Mouse (Mus musculus): ENCODE measurements around the gene Gpr156. TPM values are rescaled to one million over a fixed set of nuclear protein-coding genes. Genes with fewer than 3 reads are reported as not detected.
"Not testable (repeated sequence)": the region's sequence is repeated elsewhere in the genome, so short reads cannot be mapped to it uniquely, and the experiment has no call there.

The Gpr156 gene
- polyA plus RNA-seq, 1 experiment from 2014 or later: 3.3 TPM

DNA sequence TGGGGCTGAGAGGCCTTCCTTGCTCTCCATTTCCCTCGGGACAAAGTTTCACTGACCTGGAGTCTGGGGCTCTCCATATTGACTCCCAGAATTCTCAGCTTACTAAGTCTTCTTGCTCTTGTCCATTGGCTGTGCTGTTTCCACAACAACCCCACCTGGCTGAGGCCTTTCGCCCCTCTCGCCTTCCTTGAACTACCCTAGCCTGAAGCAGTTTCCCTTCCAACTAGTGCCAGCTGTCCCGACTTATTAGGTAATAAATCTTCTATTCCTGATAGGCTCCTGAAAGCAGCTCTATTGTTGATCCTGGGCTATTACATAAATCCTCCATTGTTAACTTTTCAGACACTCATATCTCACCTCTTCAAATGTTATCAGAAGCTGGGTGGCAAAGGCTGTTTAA is 96.6 kb downstream of the Gpr156 start:
- no peaks in the 10 kb centered on the region for H3K9me3 ChIP-seq
- H3K4me2 ChIP-seq: no peak overlapping the region
- no peak overlapping the region for H3K4me3 ChIP-seq
- H3K27ac ChIP-seq (replicated peaks): no peak overlapping the region
- ATAC-seq (ENCODE audit: low FRiP score, low read depth): no peak
- H3K4me1 ChIP-seq (replicated peaks): no peaks in the 10 kb centered on the region
- H3K9ac ChIP-seq: no peak overlapping the region
- no peaks in the 10 kb centered on the region for H3K36me3 ChIP-seq
- no peaks in the 10 kb centered on the region for H3K27me3 ChIP-seq
- WGBS: 62% methylated on average over 4 of the region's 4 CpGs

DNA sequence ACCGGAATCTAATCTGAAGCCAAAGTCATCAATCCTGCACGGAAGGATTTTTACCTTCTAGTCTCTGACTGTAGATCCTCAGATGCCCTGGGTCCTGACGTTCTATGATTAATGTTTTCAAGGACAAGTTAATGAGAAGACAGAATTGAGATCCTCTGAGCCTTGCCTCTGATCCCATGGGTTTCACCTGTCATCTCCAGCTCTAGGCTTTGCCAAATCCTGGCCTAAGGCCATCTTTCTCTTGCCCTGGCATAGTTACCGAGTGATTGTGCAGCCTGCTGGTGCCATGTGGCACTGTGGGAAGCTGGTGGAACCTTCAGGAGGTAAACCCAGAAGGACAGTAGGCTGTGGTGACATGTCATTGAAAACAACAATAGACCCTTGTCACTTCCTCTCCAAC is 98.7 kb downstream of the Gpr156 start:
- Histone ChIP-seq H3K4me2 (no peak overlapping the region), H3K9ac (no peak overlapping the region), H3K4me3 (no peak overlapping the region), H3K27me3 (no peaks in the 10 kb centered on the region), H3K27ac (replicated peaks) (no peak overlapping the region), H3K36me3 (no peaks in the 10 kb centered on the region), H3K9me3 (no peaks in the 10 kb centered on the region), H3K4me1 (replicated peaks) (no peaks in the 10 kb centered on the region)
- no peak for ATAC-seq (ENCODE audit: low FRiP score, low read depth)
- WGBS: 81% methylated on average over 4 of the region's 4 CpGs

DNA sequence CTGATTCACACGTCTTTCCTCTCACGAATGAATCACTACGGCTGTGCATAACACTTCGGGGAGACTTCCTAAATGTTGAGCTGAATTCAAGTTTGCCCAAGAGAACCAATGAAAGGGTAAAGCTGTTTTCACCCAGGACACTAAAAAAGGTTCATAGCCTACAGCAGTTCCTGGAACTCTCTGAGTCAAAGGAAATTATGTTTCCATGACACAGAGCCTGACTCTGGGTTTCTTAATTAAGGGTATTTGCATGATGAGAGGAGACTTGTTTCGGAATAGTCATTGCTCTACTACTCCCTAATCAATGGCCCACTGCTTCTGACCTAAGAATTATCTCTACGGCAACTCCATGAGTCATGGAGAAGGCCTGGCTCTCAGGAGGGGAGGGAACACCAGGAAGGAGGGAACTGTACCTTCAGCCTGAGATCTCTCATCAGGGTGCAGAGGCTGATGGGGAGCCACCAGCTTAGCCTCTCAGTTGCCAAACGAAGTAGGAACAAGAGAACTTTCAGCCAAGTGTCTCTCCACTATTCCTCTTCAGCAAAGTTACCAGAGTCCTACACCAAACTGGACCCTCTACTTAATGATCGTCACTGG is 100.7 kb downstream of the Gpr156 start:
- Histone ChIP-seq H3K27ac (replicated peaks) (no peak overlapping the region), H3K9ac (no peak overlapping the region), H3K9me3 (no peaks in the 10 kb centered on the region), H3K4me2 (no peak overlapping the region), H3K27me3 (no peaks in the 10 kb centered on the region), H3K36me3 (no peaks in the 10 kb centered on the region), H3K4me1 (replicated peaks) (no peaks in the 10 kb centered on the region), H3K4me3 (no peak overlapping the region)
- ATAC-seq (ENCODE audit: low FRiP score, low read depth): no peak
- WGBS: 85% methylated on average over 8 of the region's 8 CpGs

DNA sequence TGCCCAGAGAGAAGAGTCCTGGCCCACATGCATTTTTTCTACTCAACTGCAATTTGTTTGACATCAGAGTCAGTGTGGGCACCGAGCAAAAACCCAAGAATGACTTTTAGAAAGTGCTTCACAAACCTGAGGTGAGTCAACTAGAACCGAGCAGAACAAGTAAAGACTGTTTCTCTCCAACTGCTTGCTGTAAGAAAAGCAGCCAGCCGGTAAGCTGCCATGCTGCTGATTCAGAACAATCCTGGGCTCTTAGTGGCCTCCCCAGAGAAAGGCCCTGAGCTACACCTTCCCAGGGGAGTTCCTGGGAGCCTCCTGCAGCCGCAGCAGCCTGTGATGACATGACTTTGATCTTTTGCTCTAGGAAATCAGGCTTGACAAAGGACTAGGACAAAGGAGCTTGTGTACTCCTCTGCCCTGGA is 101.7 kb downstream of the Gpr156 start:
- H3K4me3 ChIP-seq: no peak overlapping the region
- no peaks in the 10 kb centered on the region for H3K4me1 ChIP-seq (replicated peaks)
- WGBS: 28% methylated on average over 4 of the region's 4 CpGs
- H3K4me2 ChIP-seq: no peak overlapping the region
- H3K9ac ChIP-seq: no peak overlapping the region
- ATAC-seq (ENCODE audit: low FRiP score, low read depth): no peak
- H3K9me3 ChIP-seq: no peaks in the 10 kb centered on the region
- H3K27me3 ChIP-seq: no peaks in the 10 kb centered on the region
- H3K36me3 ChIP-seq: no peaks in the 10 kb centered on the region
- no peak overlapping the region for H3K27ac ChIP-seq (replicated peaks)

DNA sequence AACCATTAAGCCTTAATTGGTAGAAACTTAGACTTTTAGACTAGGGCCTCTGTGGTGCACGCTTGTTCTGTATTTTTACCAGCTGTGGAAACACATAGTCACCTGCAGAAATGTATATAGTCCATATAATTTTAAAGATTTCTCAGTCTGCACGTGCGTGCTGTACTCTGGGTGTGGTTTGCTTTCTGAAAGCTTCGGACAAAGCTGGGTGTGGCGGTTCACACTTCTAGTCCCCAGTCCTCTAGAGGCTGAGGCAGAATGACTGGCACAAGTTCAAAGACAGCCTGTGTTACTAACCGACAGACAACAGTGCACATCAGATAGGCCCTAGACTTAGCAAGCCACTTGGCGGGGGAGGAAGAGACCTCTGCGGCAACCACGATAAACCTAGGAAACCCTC is 116.3 kb downstream of the Gpr156 start:
- 90% methylated on average over 9 of the region's 9 CpGs for WGBS
- no peaks in the 10 kb centered on the region for H3K27me3 ChIP-seq
- no peak overlapping the region for H3K4me2 ChIP-seq
- no peak for ATAC-seq (ENCODE audit: low FRiP score, low read depth)
- no peaks in the 10 kb centered on the region for H3K4me1 ChIP-seq (replicated peaks)
- H3K27ac ChIP-seq (replicated peaks): no peak overlapping the region
- H3K36me3 ChIP-seq: no peaks in the 10 kb centered on the region
- H3K4me3 ChIP-seq: no peak overlapping the region
- H3K9me3 ChIP-seq: no peaks in the 10 kb centered on the region
- no peak overlapping the region for H3K9ac ChIP-seq

DNA sequence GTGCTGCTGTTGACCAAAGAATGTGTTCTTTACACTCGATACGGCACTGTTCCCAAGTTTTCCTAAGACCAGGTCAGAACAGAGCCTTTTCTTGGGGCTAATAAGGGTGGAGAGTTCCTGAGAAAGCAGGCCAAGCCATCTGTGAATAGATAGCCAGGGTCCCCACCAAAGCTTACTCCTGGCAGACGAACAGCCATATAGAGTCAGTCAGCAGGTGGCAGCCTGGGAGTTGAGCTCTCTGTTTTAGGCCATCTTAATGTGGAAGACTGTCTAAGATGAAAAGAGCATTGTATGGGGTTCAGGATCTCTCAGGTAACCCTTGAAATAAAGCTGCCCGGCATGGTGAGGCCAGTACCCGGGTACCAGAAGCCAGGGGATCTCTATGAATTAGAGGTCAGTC is 116.8 kb downstream of the Gpr156 start:
- ATAC-seq (ENCODE audit: low FRiP score, low read depth): no peak
- H3K27me3 ChIP-seq: no peaks in the 10 kb centered on the region
- WGBS: 70% methylated on average over 5 of the region's 5 CpGs

DNA sequence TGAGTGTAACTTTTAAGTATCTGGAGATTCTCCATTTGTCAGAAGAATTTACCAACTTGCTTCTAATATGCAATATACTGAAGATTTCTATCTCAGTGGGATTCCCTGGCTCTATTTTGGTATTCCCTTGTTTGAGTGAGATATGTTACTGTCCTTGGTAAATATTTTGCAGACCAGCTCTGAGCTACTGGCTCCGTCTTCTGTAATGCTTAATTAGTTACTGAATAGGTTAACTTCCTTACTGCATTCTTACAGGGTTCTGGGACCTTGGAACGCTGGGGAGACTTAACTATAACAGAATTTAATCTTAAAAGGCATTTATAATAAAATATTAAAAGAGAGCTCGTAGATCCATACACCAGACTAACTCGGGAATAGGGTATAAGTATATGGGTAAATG is 121.8 kb downstream of the Gpr156 start:
- H3K27me3 ChIP-seq; H3K4me2 ChIP-seq; H3K9ac ChIP-seq; ATAC-seq (ENCODE audit: low FRiP score, low read depth); H3K9me3 ChIP-seq; H3K27ac ChIP-seq (replicated peaks); H3K4me3 ChIP-seq; H3K36me3 ChIP-seq; H3K4me1 ChIP-seq (replicated peaks): not testable (repeated sequence)
- 74% methylated on average over 4 of the region's 4 CpGs for WGBS

More for the DNA sequence above, 116.8 kb downstream of the Gpr156 start:
- Histone ChIP-seq H3K9ac (no peak overlapping the region), H3K27ac (replicated peaks) (no peak overlapping the region), H3K4me3 (no peak overlapping the region), H3K9me3 (no peaks in the 10 kb centered on the region), H3K36me3 (no peaks in the 10 kb centered on the region), H3K4me1 (replicated peaks) (no peaks in the 10 kb centered on the region), H3K4me2 (no peak overlapping the region)

DNA sequence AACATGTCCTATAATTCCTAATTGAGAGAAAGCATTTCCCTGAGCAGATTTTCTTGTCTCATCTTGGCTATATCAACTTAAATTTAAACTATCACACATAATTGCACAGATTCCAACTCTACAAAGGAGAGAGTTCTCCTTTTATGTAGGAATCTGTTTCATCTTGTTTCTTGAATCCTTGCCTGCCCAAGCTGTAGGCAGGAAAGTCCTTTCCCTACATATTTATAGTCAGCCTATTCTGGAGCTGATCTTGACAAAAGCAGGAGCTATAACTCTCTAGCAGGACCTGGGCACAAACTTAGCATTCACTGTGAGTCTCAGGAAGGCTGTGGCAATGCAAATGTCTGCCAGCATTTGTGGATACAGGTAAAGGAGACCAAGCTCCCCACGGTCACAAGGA is 125.9 kb downstream of the Gpr156 start:
- Histone ChIP-seq H3K9me3 (no peaks in the 10 kb centered on the region), H3K4me1 (replicated peaks) (no peaks in the 10 kb centered on the region), H3K27ac (replicated peaks) (no peak overlapping the region), H3K4me3 (no peak overlapping the region), H3K9ac (no peak overlapping the region), H3K36me3 (no peaks in the 10 kb centered on the region), H3K27me3 (no peaks in the 10 kb centered on the region), H3K4me2 (no peak overlapping the region)
- ATAC-seq (ENCODE audit: low FRiP score, low read depth): no peak
- 85% methylated on average over 1 of the region's 1 CpGs for WGBS

DNA sequence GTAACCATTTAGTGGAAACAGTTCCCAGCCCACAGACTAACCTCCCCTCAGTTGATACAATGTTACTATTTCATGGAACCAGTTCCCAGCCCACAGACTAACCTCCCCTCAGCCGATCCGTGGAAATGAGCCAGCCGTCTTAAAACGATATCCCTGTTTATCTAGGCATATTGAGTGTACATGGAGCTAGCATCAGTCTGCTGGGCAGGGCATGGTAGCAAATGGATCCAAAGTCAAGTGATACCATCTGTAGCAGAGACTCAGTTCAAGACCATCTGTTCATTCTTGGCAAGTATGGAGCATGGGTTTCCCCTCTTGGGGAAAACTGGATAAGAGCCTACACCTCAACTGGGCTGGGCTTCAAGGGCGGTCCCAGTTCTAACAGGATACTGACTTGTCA is 128.3 kb downstream of the Gpr156 start:
- 79% methylated on average over 5 of the region's 5 CpGs for WGBS
- no peaks in the 10 kb centered on the region for H3K4me1 ChIP-seq (replicated peaks)
- no peak overlapping the region for H3K9ac ChIP-seq
- H3K27ac ChIP-seq (replicated peaks): no peak overlapping the region
- no peaks in the 10 kb centered on the region for H3K9me3 ChIP-seq
- H3K27me3 ChIP-seq: no peaks in the 10 kb centered on the region
- no peaks in the 10 kb centered on the region for H3K36me3 ChIP-seq
- no peak overlapping the region for H3K4me3 ChIP-seq
- ATAC-seq (ENCODE audit: low FRiP score, low read depth): no peak
- H3K4me2 ChIP-seq: no peak overlapping the region

DNA sequence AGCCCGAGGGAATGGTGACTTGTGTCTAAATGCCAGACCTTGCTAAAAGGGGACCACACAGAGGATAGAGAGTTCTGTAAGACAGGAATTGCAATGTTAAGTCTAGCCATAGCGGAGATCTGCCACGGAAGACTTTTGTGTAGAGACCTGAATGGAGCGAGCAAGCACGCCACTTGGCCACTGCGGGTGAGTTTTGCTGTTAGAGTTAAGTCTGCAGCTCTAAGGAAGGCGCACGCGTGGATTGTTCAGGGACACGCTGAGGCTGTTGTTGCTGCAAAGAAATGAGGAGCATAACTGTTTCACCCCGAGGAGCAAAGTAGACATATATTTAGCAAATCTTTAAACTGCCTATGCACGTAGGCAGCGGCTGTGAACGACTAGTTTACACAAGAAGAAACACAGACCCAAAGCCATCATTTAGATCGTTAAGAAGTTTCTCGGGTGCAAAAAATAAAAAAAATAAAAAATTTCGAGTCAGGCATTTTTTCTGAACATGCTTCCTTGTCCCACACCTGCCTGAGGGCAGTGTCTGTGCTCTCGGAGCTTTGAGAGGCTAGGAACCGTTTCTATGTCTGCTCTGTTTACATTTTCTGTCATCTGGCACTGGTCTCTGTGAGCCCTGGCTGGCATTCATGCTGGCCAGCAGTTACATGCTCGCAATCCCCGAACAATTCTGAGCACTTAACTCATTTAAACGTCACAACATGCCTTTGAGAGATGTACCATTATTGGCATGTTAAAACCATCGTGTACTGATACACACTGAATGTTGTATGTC is 131.7 kb downstream of the Gpr156 start:
- no peak overlapping the region for H3K4me3 ChIP-seq
- H3K4me1 ChIP-seq (replicated peaks): no peaks in the 10 kb centered on the region
- no peak for ATAC-seq (ENCODE audit: low FRiP score, low read depth)
- H3K9me3 ChIP-seq: no peaks in the 10 kb centered on the region
- no peak overlapping the region for H3K4me2 ChIP-seq
- H3K27me3 ChIP-seq: no peaks in the 10 kb centered on the region
- H3K27ac ChIP-seq (replicated peaks): no peak overlapping the region
- H3K36me3 ChIP-seq: no peaks in the 10 kb centered on the region
- WGBS: 65% methylated on average over 23 of the region's 23 CpGs
- no peak overlapping the region for H3K9ac ChIP-seq

Measured in hindbrain, embryonic 15.5 days (tissue).